Mouse (Mus musculus) MEL (cell line): ENCODE measurements around the gene Gnb3. TPM values are rescaled to one million over a fixed set of nuclear protein-coding genes. Genes with fewer than 3 reads are reported as not detected.

Source experiments
- DNase-seq: peaks from one replicate; pipeline ENCODE4 v3.0.0; 2011; ENCODE audit warnings: low read depth, low spot score
- H3K27ac ChIP-seq: 2 replicates; pipeline ENCODE4 v1.5.1; 2012; ENCODE audit warnings: low read depth, mild to moderate bottlenecking, control low read depth, low read length, moderate library complexity; ENCODE audit not compliant: control insufficient read depth
- H3K27me3 ChIP-seq, 2 experiments: fragments of 150-350 bp in 1 of 2; sonication (generic) in 1 of 2; 2 replicates each; pipeline ENCODE4 v1.6.1; 2012; ENCODE audit warnings: low read length in 2 of 2, mild to moderate bottlenecking in 2 of 2, improper control_type of control experiment in 1 of 2, moderate library complexity in 1 of 2; ENCODE audit not compliant: insufficient read depth in 2 of 2, control insufficient read depth in 1 of 2
- H3K36me3 ChIP-seq, 2 experiments: 2 replicates each; pipeline ENCODE4 v1.6.1; 2012 to 2014; ENCODE audit warnings: low read length in 2 of 2, improper control_type of control experiment in 1 of 2, inconsistent platforms in 1 of 2, mild to moderate bottlenecking in 1 of 2; ENCODE audit not compliant: insufficient read depth in 2 of 2, control insufficient read depth in 1 of 2
- H3K4me1 ChIP-seq, 2 experiments: fragments of 150-350 bp in 1 of 2; sonication (generic) in 1 of 2; 2 replicates each; pipeline ENCODE4 v1.6.1; 2012; ENCODE audit warnings: low read length in 2 of 2, improper control_type of control experiment in 1 of 2, mild to moderate bottlenecking in 1 of 2; ENCODE audit not compliant: insufficient read depth in 2 of 2, control insufficient read depth in 1 of 2
- H3K4me3 ChIP-seq, 2 experiments: fragments of 150-350 bp in 1 of 2; sonication (generic) in 1 of 2; 2 replicates each; pipeline ENCODE4 v1.5.1; 2012; ENCODE audit warnings: low read depth in 2 of 2, low read length in 2 of 2, mild to moderate bottlenecking in 2 of 2, moderate library complexity in 2 of 2, control low read depth in 1 of 2, improper control_type of control experiment in 1 of 2; ENCODE audit not compliant: control insufficient read depth in 1 of 2, insufficient read depth in 1 of 2
- H3K79me2 ChIP-seq: 2 replicates; pipeline ENCODE4 v1.6.1; 2012; ENCODE audit warnings: mild to moderate bottlenecking, low read length, moderate library complexity; ENCODE audit not compliant: control insufficient read depth, poor library complexity, insufficient read depth
- H3K9ac ChIP-seq: 2 replicates; pipeline ENCODE4 v1.6.1; 2012; ENCODE audit warnings: low read depth, mild to moderate bottlenecking, control low read depth, low read length, moderate library complexity; ENCODE audit not compliant: control insufficient read depth, poor library complexity, severe bottlenecking
- H3K9me3 ChIP-seq: fragments of 150-350 bp; sonication (generic); replicated peaks from 2 replicates; pipeline ENCODE4 v1.6.1; 2012; ENCODE audit warnings: mild to moderate bottlenecking, low read length, improper control_type of control experiment, moderate library complexity; ENCODE audit not compliant: insufficient read depth
- BHLHE40 ChIP-seq: IDR thresholded peaks from 2 replicates; pipeline ENCODE4 v1.6.1; 2012; ENCODE audit warnings: low read depth, mild to moderate bottlenecking, inconsistent platforms, low read length, improper control_type of control experiment, borderline replicate concordance
- CHD1 ChIP-seq: IDR thresholded peaks from 2 replicates; pipeline ENCODE4 v1.6.1; 2012; ENCODE audit warnings: low read depth, mild to moderate bottlenecking, inconsistent platforms, low read length, improper control_type of control experiment
- GABPA ChIP-seq: IDR thresholded peaks from 2 replicates; pipeline ENCODE4 v1.6.1; 2012; ENCODE audit warnings: low read depth, mild to moderate bottlenecking, inconsistent platforms, low read length, improper control_type of control experiment, moderate library complexity
- HCFC1 ChIP-seq: IDR thresholded peaks from 2 replicates; pipeline ENCODE4 v1.6.1; 2012; ENCODE audit warnings: low read depth, mild to moderate bottlenecking, inconsistent platforms, low read length, improper control_type of control experiment, moderate library complexity
- JUND ChIP-seq: IDR thresholded peaks from 2 replicates; pipeline ENCODE4 v1.6.1; 2011; ENCODE audit warnings: low read depth, mild to moderate bottlenecking, improper control_type of control experiment, low read length
- MAFK ChIP-seq: IDR thresholded peaks from 2 replicates; pipeline ENCODE4 v1.6.1; 2011; ENCODE audit warnings: low read depth, mild to moderate bottlenecking, low read length, improper control_type of control experiment, borderline replicate concordance
- MAX ChIP-seq: IDR thresholded peaks from 2 replicates; pipeline ENCODE4 v1.6.1; 2011; ENCODE audit warnings: low read length, improper control_type of control experiment
- MAZ ChIP-seq: IDR thresholded peaks from 2 replicates; pipeline ENCODE4 v1.6.1; 2012; ENCODE audit warnings: low read depth, mild to moderate bottlenecking, inconsistent platforms, low read length, improper control_type of control experiment
- MYB ChIP-seq: IDR thresholded peaks from 2 replicates; pipeline ENCODE4 v1.6.1; 2011; ENCODE audit warnings: mild to moderate bottlenecking, low read depth, low read length, improper control_type of control experiment
- MYC ChIP-seq: IDR thresholded peaks from 2 replicates; pipeline ENCODE4 v1.6.1; 2011; ENCODE audit warnings: low read depth, mild to moderate bottlenecking, low read length, improper control_type of control experiment, moderate library complexity
- NELFE ChIP-seq: IDR thresholded peaks from 2 replicates; pipeline ENCODE4 v1.6.1; 2011; ENCODE audit warnings: low read depth, low read length, improper control_type of control experiment
- POLR2A ChIP-seq, 2 experiments: IDR thresholded peaks; 2 replicates each; pipeline ENCODE4 v1.6.1; 2011 to 2012; ENCODE audit warnings: low read length in 2 of 2, mild to moderate bottlenecking in 2 of 2, control low read depth in 1 of 2, improper control_type of control experiment in 1 of 2, low read depth in 1 of 2, moderate library complexity in 1 of 2; ENCODE audit not compliant: control insufficient read depth in 1 of 2, insufficient read depth in 1 of 2, poor library complexity in 1 of 2
- POLR2AphosphoS2 ChIP-seq: IDR thresholded peaks from 2 replicates; pipeline ENCODE4 v1.6.1; 2011; ENCODE audit warnings: low read length, improper control_type of control experiment
- RAD21 ChIP-seq: IDR thresholded peaks from 2 replicates; pipeline ENCODE4 v1.6.1; 2011; ENCODE audit warnings: mild to moderate bottlenecking, low read depth, low read length, improper control_type of control experiment
- SIN3A ChIP-seq: IDR thresholded peaks from 2 replicates; pipeline ENCODE4 v1.6.1; 2012; ENCODE audit warnings: low read length, improper control_type of control experiment, inconsistent platforms
- SMC3 ChIP-seq: IDR thresholded peaks from 2 replicates; pipeline ENCODE4 v1.6.1; 2011; ENCODE audit warnings: low read depth, low read length, improper control_type of control experiment
- TBP ChIP-seq: IDR thresholded peaks from 2 replicates; pipeline ENCODE4 v1.8.0; 2011; ENCODE audit warnings: low read depth, low read length, improper control_type of control experiment
- ZC3H11A ChIP-seq: IDR thresholded peaks from 2 replicates; pipeline ENCODE4 v1.6.1; 2012; ENCODE audit warnings: low read depth, mild to moderate bottlenecking, inconsistent platforms, low read length, improper control_type of control experiment
- ZKSCAN1 ChIP-seq: IDR thresholded peaks from 2 replicates; pipeline ENCODE4 v1.6.1; 2012; ENCODE audit warnings: low read depth, mild to moderate bottlenecking, inconsistent platforms, low read length, improper control_type of control experiment, moderate library complexity
- ZMIZ1 ChIP-seq: IDR thresholded peaks from 2 replicates; pipeline ENCODE4 v1.6.1; 2012; ENCODE audit warnings: low read depth, mild to moderate bottlenecking, inconsistent platforms, low read length, improper control_type of control experiment, moderate library complexity
- ZNF384 ChIP-seq: IDR thresholded peaks from 2 replicates; pipeline ENCODE4 v1.6.1; 2012; ENCODE audit warnings: low read depth, mild to moderate bottlenecking, inconsistent platforms, low read length, improper control_type of control experiment
- polyA plus RNA-seq, 2 experiments: library from polyadenylated mRNA; stranded (reverse) in 1 of 2; unstranded in 1 of 2; fragments of >175 nt in 1 of 2; fragments of >200 nt in 1 of 2; gene quantifications; 2 replicates each; pipeline versions ENCODE4 v1.2.1 to v1.2.4; 2012; ENCODE audit warnings: low replicate concordance in 2 of 2, low read depth in 1 of 2; ENCODE audit not compliant: insufficient read length in 2 of 2, insufficient read depth in 1 of 2, missing spikeins in 1 of 2
- total RNA-seq: library from RNA; depleted of rRNA; stranded (reverse); fragments of 300-350 nt; gene quantifications from 2 replicates; pipeline ENCODE4 v1.2.3, GENCODE M21; 2012

Gnb3 gene
- total and polyA plus RNA-seq, 3 experiments: 0.08 to 0.21 TPM; not detected in 1

GRCm38 (mm10) chr6:124861266-124861665 is 21.2 kb upstream of the Gnb3 start:
- Histone ChIP-seq H3K4me1 (no peaks in the 10 kb centered on the region; a peak in 2 of 4 replicates), H3K9me3 (no peaks in the 10 kb centered on the region), H3K9ac (no peak overlapping the region), H3K27ac (no peak overlapping the region), H3K27me3 (peaks cover 4 to 11% of the 10 kb centered on the region in 2 experiments; a peak in 3 of 4 replicates), H3K79me2 (no peaks in the 10 kb centered on the region), H3K36me3 (no peaks in the 10 kb centered on the region), H3K4me3 (no peak overlapping the region)
- DNase-seq: no peak
- TF ChIP-seq NELFE: no peak
- TF ChIP-seq ZC3H11A: no peak
- TF ChIP-seq MAX: no peak
- no peak for TF ChIP-seq GABPA
- no peak for TF ChIP-seq ZKSCAN1
- no peak for TF ChIP-seq ZNF384
- no peak for TF ChIP-seq RAD21
- TF ChIP-seq JUND: no peak
- no peak for TF ChIP-seq SIN3A
- no peak for TF ChIP-seq MAFK
- no peak for TF ChIP-seq TBP
- TF ChIP-seq CHD1: no peak
- TF ChIP-seq MAZ: no peak
- TF ChIP-seq ZMIZ1: no peak
- TF ChIP-seq BHLHE40: no peak
- no peak for TF ChIP-seq POLR2AphosphoS2
- TF ChIP-seq MYC: no peak
- TF ChIP-seq MYB: no peak
- no peak for TF ChIP-seq HCFC1

- Histone ChIP-seq H3K36me3 (no peaks in the 10 kb centered on the region), H3K4me1 (peaks cover 0 to 3% of the 10 kb centered on the region in 2 experiments; a peak in 2 of 4 replicates), H3K27ac (no peak overlapping the region), H3K79me2 (no peaks in the 10 kb centered on the region), H3K4me3 (no peak overlapping the region), H3K9me3 (no peaks in the 10 kb centered on the region), H3K9ac (no peak overlapping the region), H3K27me3 (peaks cover 4 to 11% of the 10 kb centered on the region in 2 experiments; a peak in 3 of 4 replicates)
- TF ChIP-seq POLR2A (IDR thresholded peaks at IDR 0.05; ENCODE audit: control insufficient read depth in 1 of 2, insufficient read depth in 1 of 2, low read depth in 1 of 2, low read length in 2 of 2, poor library complexity in 1 of 2) (no peak), SMC3 (no peak), BHLHE40 (no peak), ZMIZ1 (no peak), ZNF384 (no peak)
- no peak for DNase-seq
Observed at GRCm38 (mm10) chr6:124860511-124860910, 20.4 kb upstream of the Gnb3 start.
